Mouse (Mus musculus): ENCODE results near the gene Tarbp2. TPM values are rescaled to one million over a fixed set of nuclear protein-coding genes. Genes with fewer than 3 reads are reported as not detected.

The Tarbp2 gene
- polyA plus RNA-seq, 1 experiment: 12.1 TPM

- Histone ChIP-seq H3K9me3 (ENCODE audit: control insufficient read depth, low read length) (no peaks in the 10 kb centered on the region), H3K4me1 (ENCODE audit: control insufficient read depth) (no peaks in the 10 kb centered on the region), H3K4me3 (replicated peaks) (no peak overlapping the region), H3K27me3 (ENCODE audit: control insufficient read depth) (no peaks in the 10 kb centered on the region), H3K36me3 (ENCODE audit: control insufficient read depth) (peaks cover 70% of the 10 kb centered on the region)
- TF ChIP-seq TAL1 (IDR thresholded peaks at IDR 0.05; ENCODE audit: low read length) (no peak), GATA1 (IDR thresholded peaks at IDR 0.05; ENCODE audit: low read length) (no peak)
These were observed 12.6 kb downstream of the Tarbp2 start for GRCm38 (mm10) chr15:102530566-102530965.

GRCm38 (mm10) chr15:102531586-102531985 lies 13.6 kb downstream of the Tarbp2 start:
- H3K4me3 ChIP-seq (replicated peaks): no peak overlapping the region
- peaks cover 80% of the 10 kb centered on the region for H3K36me3 ChIP-seq (ENCODE audit: control insufficient read depth)
- TF ChIP-seq GATA1 (IDR thresholded peaks at IDR 0.05; ENCODE audit: low read length): no peak
- no peak for TF ChIP-seq TAL1 (IDR thresholded peaks at IDR 0.05; ENCODE audit: low read length)

GRCm38 (mm10) chr15:102532106-102532900 lies 14.3 kb downstream of the Tarbp2 start:
- H3K4me1 ChIP-seq (ENCODE audit: control insufficient read depth): no peaks in the 10 kb centered on the region
- peaks cover 83% of the 10 kb centered on the region for H3K36me3 ChIP-seq (ENCODE audit: control insufficient read depth)
- no peaks in the 10 kb centered on the region for H3K9me3 ChIP-seq (ENCODE audit: control insufficient read depth, low read length)
- H3K4me3 ChIP-seq (replicated peaks): no peak overlapping the region
- no peaks in the 10 kb centered on the region for H3K27me3 ChIP-seq (ENCODE audit: control insufficient read depth)
- TF ChIP-seq TAL1 (IDR thresholded peaks at IDR 0.05; ENCODE audit: low read length) (no peak), GATA1 (IDR thresholded peaks at IDR 0.05; ENCODE audit: low read length) (no peak)

More at GRCm38 (mm10) chr15:102531586-102531985, 13.6 kb downstream of the Tarbp2 start:
- no peaks in the 10 kb centered on the region for H3K27me3 ChIP-seq (ENCODE audit: control insufficient read depth)
- no peaks in the 10 kb centered on the region for H3K4me1 ChIP-seq (ENCODE audit: control insufficient read depth)
- H3K9me3 ChIP-seq (ENCODE audit: control insufficient read depth, low read length): no peaks in the 10 kb centered on the region

GRCm38 (mm10) chr15:102533926-102534325 lies 15.9 kb downstream of the Tarbp2 start:
- Histone ChIP-seq H3K4me3 (replicated peaks) (no peak overlapping the region), H3K4me1 (ENCODE audit: control insufficient read depth) (no peaks in the 10 kb centered on the region), H3K36me3 (ENCODE audit: control insufficient read depth) (peaks cover 75% of the 10 kb centered on the region), H3K27me3 (ENCODE audit: control insufficient read depth) (no peaks in the 10 kb centered on the region), H3K9me3 (ENCODE audit: control insufficient read depth, low read length) (no peaks in the 10 kb centered on the region)
- TF ChIP-seq TAL1 (IDR thresholded peaks at IDR 0.05; ENCODE audit: low read length) (no peak), GATA1 (IDR thresholded peaks at IDR 0.05; ENCODE audit: low read length) (no peak)

- no peak overlapping the region for H3K4me3 ChIP-seq (replicated peaks)
- no peaks in the 10 kb centered on the region for H3K9me3 ChIP-seq (ENCODE audit: control insufficient read depth, low read length)
- no peaks in the 10 kb centered on the region for H3K27me3 ChIP-seq (ENCODE audit: control insufficient read depth)
- H3K4me1 ChIP-seq (ENCODE audit: control insufficient read depth): no peaks in the 10 kb centered on the region
- TF ChIP-seq TAL1 (IDR thresholded peaks at IDR 0.05; ENCODE audit: low read length) (no peak), GATA1 (IDR thresholded peaks at IDR 0.05; ENCODE audit: low read length) (no peak)
- peaks cover 64% of the 10 kb centered on the region for H3K36me3 ChIP-seq (ENCODE audit: control insufficient read depth)
These were observed 26.8 kb downstream of the Tarbp2 start for GRCm38 (mm10) chr15:102544801-102545200.

GRCm38 (mm10) chr15:102546246-102546645 lies 28.3 kb downstream of the Tarbp2 start:
- peaks cover 55% of the 10 kb centered on the region for H3K36me3 ChIP-seq (ENCODE audit: control insufficient read depth)
- H3K27me3 ChIP-seq (ENCODE audit: control insufficient read depth): no peaks in the 10 kb centered on the region
- H3K4me3 ChIP-seq (replicated peaks): no peak overlapping the region
- no peaks in the 10 kb centered on the region for H3K4me1 ChIP-seq (ENCODE audit: control insufficient read depth)
- TF ChIP-seq TAL1 (IDR thresholded peaks at IDR 0.05; ENCODE audit: low read length): no peak
- TF ChIP-seq GATA1 (IDR thresholded peaks at IDR 0.05; ENCODE audit: low read length): no peak
- H3K9me3 ChIP-seq (ENCODE audit: control insufficient read depth, low read length): no peaks in the 10 kb centered on the region

- no peak for TF ChIP-seq GATA1 (IDR thresholded peaks at IDR 0.05; ENCODE audit: low read length)
- no peak for TF ChIP-seq TAL1 (IDR thresholded peaks at IDR 0.05; ENCODE audit: low read length)
- H3K9me3 ChIP-seq (ENCODE audit: control insufficient read depth, low read length): no peaks in the 10 kb centered on the region
- H3K4me3 ChIP-seq (replicated peaks): no peak overlapping the region
- H3K4me1 ChIP-seq (ENCODE audit: control insufficient read depth): no peaks in the 10 kb centered on the region
- H3K27me3 ChIP-seq (ENCODE audit: control insufficient read depth): no peaks in the 10 kb centered on the region
- H3K36me3 ChIP-seq (ENCODE audit: control insufficient read depth): peaks cover 56% of the 10 kb centered on the region
These were observed 28.9 kb downstream of the Tarbp2 start for GRCm38 (mm10) chr15:102546677-102547427.

- Histone ChIP-seq H3K4me1 (ENCODE audit: control insufficient read depth) (no peaks in the 10 kb centered on the region), H3K9me3 (ENCODE audit: control insufficient read depth, low read length) (no peaks in the 10 kb centered on the region), H3K4me3 (replicated peaks) (no peak overlapping the region), H3K36me3 (ENCODE audit: control insufficient read depth) (peaks cover 55% of the 10 kb centered on the region), H3K27me3 (ENCODE audit: control insufficient read depth) (no peaks in the 10 kb centered on the region)
- no peak for TF ChIP-seq TAL1 (IDR thresholded peaks at IDR 0.05; ENCODE audit: low read length)
- no peak for TF ChIP-seq GATA1 (IDR thresholded peaks at IDR 0.05; ENCODE audit: low read length)
These were observed 29.5 kb downstream of the Tarbp2 start for GRCm38 (mm10) chr15:102547478-102547877.

- Histone ChIP-seq H3K36me3 (ENCODE audit: control insufficient read depth) (peaks cover 48% of the 10 kb centered on the region), H3K27me3 (ENCODE audit: control insufficient read depth) (no peaks in the 10 kb centered on the region), H3K4me1 (ENCODE audit: control insufficient read depth) (no peaks in the 10 kb centered on the region), H3K4me3 (replicated peaks) (no peak overlapping the region), H3K9me3 (ENCODE audit: control insufficient read depth, low read length) (no peaks in the 10 kb centered on the region)
- TF ChIP-seq TAL1 (IDR thresholded peaks at IDR 0.05; ENCODE audit: low read length) (no peak), GATA1 (IDR thresholded peaks at IDR 0.05; ENCODE audit: low read length) (no peak)
These were observed 34.6 kb downstream of the Tarbp2 start for GRCm38 (mm10) chr15:102552599-102552998.

Data from erythroblast, embryonic 14.5 days (primary cell).